Mouse (Mus musculus) cortical plate, adult 2 months (tissue): Measurements from ENCODE around the gene Trpm3.

ENCODE experiments used
- CTCF ChIP-seq: fragments of 200-500 bp; IDR thresholded peaks from 2 replicates; pipeline ENCODE4 v1.5.1; 2011; ENCODE audit warnings: mild to moderate bottlenecking, control low read depth, low read length; ENCODE audit not compliant: insufficient read depth; ENCODE audit errors: extremely low read depth
- POLR2A ChIP-seq: fragments of 200-500 bp; IDR thresholded peaks from 2 replicates; pipeline ENCODE4 v1.6.1; 2011; ENCODE audit warnings: mild to moderate bottlenecking, low read length, control low read depth; ENCODE audit not compliant: insufficient read depth; ENCODE audit errors: extremely low read depth

DNA sequence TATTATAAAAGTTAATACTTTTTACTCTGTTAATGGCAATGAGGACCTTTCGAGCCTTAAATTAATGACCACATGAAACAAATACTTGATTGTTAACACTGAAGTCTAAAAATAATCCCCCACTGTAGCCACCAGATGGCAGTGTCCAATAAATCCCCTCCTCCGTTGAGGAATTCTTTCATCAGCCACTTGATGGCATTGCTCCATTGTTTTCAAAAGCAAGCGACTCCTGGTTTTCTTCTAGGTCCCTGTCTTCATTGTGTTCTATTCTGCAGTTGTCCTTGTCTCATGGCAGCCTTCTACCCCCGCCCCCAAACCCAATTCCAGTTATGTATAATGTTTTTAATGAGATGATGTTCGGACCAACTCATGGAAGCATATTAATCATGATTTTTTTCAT lies 198.6 kb downstream of the Trpm3 start:
- TF ChIP-seq CTCF = peak; percentile 84
- TF ChIP-seq POLR2A = no peak
